Mouse (Mus musculus): ENCODE results near the gene Ccz1. TPM values are rescaled to one million over a fixed set of nuclear protein-coding genes. Genes with fewer than 3 reads are reported as not detected.

Ccz1 gene
- polyA plus RNA-seq, 1 experiment from 2014 or later = 97.2 TPM

- no peak overlapping the region for H3K4me3 ChIP-seq (replicated peaks; ENCODE audit: low read length)
- H3K27me3 ChIP-seq (replicated peaks; ENCODE audit: control insufficient read depth, insufficient read depth, low read length) = no peaks in the 10 kb centered on the region
- peaks cover 3% of the 10 kb centered on the region for H3K4me1 ChIP-seq (replicated peaks; ENCODE audit: control insufficient read depth, insufficient read depth, low read length)
- peaks cover 25% of the 10 kb centered on the region for H3K36me3 ChIP-seq (ENCODE audit: control insufficient read depth, insufficient read depth)
- no peak overlapping the region for H3K4me2 ChIP-seq (ENCODE audit: low read length)
- H3K27ac ChIP-seq (ENCODE audit: low read length) = no peak overlapping the region
- WGBS = 85% methylated on average over 7 of the region's 7 CpGs
- H3K9ac ChIP-seq (replicated peaks; ENCODE audit: low read depth, low read length) = no peak overlapping the region
- no peaks in the 10 kb centered on the region for H3K9me3 ChIP-seq (ENCODE audit: control insufficient read depth, low read length)
- no peak for ATAC-seq
Observed at GRCm38 (mm10) chr5:143985381-143985780, 29.3 kb downstream of the Ccz1 start.

DNA sequence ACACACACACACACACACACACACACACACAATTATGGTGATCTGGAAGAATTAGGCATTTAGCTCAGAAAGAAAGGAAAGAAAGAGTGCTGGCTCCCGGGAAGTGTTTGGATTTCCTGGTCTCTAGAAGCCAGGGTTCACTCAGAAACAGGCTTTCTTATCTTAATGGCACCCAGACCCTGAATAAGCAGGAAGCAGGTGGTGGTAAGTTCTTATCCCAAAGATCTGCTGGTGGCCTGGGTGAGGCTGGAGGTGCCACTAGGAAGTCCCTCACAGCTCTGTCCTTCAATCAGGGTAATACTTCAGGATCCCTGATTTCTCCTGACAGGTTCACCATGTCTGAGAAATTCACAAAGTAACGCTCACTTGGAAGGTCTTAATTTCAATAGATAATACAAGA lies 32.3 kb downstream of the Ccz1 start:
- H3K4me3 ChIP-seq (replicated peaks; ENCODE audit: low read length) = no peak overlapping the region
- peaks cover 8% of the 10 kb centered on the region; the same call in 1 of the 2 replicates for H3K36me3 ChIP-seq (ENCODE audit: control insufficient read depth, insufficient read depth)
- 85% methylated on average over 2 of the region's 2 CpGs for WGBS
- H3K27ac ChIP-seq (ENCODE audit: low read length) = no peak overlapping the region
- peaks cover 3% of the 10 kb centered on the region for H3K4me1 ChIP-seq (replicated peaks; ENCODE audit: control insufficient read depth, insufficient read depth, low read length)
- no peak for ATAC-seq
- H3K9ac ChIP-seq (replicated peaks; ENCODE audit: low read depth, low read length) = no peak overlapping the region
- H3K27me3 ChIP-seq (replicated peaks; ENCODE audit: control insufficient read depth, insufficient read depth, low read length) = no peaks in the 10 kb centered on the region
- no peak overlapping the region for H3K4me2 ChIP-seq (ENCODE audit: low read length)
- no peaks in the 10 kb centered on the region for H3K9me3 ChIP-seq (ENCODE audit: control insufficient read depth, low read length)

- no peak for ATAC-seq
Observed at GRCm38 (mm10) chr5:143980858-143981257, 33.8 kb downstream of the Ccz1 start.

GRCm38 (mm10) chr5:143976726-143977431 lies 37.8 kb downstream of the Ccz1 start:
- Histone ChIP-seq H3K4me2 (ENCODE audit: low read length) (no peak overlapping the region), H3K36me3 (ENCODE audit: control insufficient read depth, insufficient read depth) (no peaks in the 10 kb centered on the region), H3K4me1 (replicated peaks; ENCODE audit: control insufficient read depth, insufficient read depth, low read length) (peaks cover 3% of the 10 kb centered on the region), H3K9me3 (ENCODE audit: control insufficient read depth, low read length) (no peaks in the 10 kb centered on the region), H3K9ac (replicated peaks; ENCODE audit: low read depth, low read length) (no peak overlapping the region), H3K27me3 (replicated peaks; ENCODE audit: control insufficient read depth, insufficient read depth, low read length) (no peaks in the 10 kb centered on the region), H3K27ac (ENCODE audit: low read length) (no peak overlapping the region), H3K4me3 (replicated peaks; ENCODE audit: low read length) (no peak overlapping the region)
- no peak for ATAC-seq
- WGBS = 85% methylated on average over 16 of the region's 16 CpGs

More at GRCm38 (mm10) chr5:143980858-143981257, 33.8 kb downstream of the Ccz1 start:
- no peaks in the 10 kb centered on the region for H3K9me3 ChIP-seq (ENCODE audit: control insufficient read depth, low read length)
- H3K9ac ChIP-seq (replicated peaks; ENCODE audit: low read depth, low read length) = no peak overlapping the region
- WGBS = 20% methylated on average over 9 of the region's 9 CpGs
- H3K36me3 ChIP-seq (ENCODE audit: control insufficient read depth, insufficient read depth) = no peaks in the 10 kb centered on the region
- no peak overlapping the region for H3K4me3 ChIP-seq (replicated peaks; ENCODE audit: low read length)
- peaks cover 3% of the 10 kb centered on the region for H3K4me1 ChIP-seq (replicated peaks; ENCODE audit: control insufficient read depth, insufficient read depth, low read length)
- H3K27ac ChIP-seq (ENCODE audit: low read length) = no peak overlapping the region
- H3K27me3 ChIP-seq (replicated peaks; ENCODE audit: control insufficient read depth, insufficient read depth, low read length) = no peaks in the 10 kb centered on the region
- H3K4me2 ChIP-seq (ENCODE audit: low read length) = no peak overlapping the region

- Histone ChIP-seq H3K4me2 (ENCODE audit: low read length) (no peak overlapping the region), H3K27me3 (replicated peaks; ENCODE audit: control insufficient read depth, insufficient read depth, low read length) (no peaks in the 10 kb centered on the region), H3K9me3 (ENCODE audit: control insufficient read depth, low read length) (no peaks in the 10 kb centered on the region), H3K4me1 (replicated peaks; ENCODE audit: control insufficient read depth, insufficient read depth, low read length) (peaks cover 3% of the 10 kb centered on the region), H3K27ac (ENCODE audit: low read length) (no peak overlapping the region), H3K9ac (replicated peaks; ENCODE audit: low read depth, low read length) (no peak overlapping the region), H3K4me3 (replicated peaks; ENCODE audit: low read length) (no peak overlapping the region), H3K36me3 (ENCODE audit: control insufficient read depth, insufficient read depth) (no peaks in the 10 kb centered on the region)
- WGBS = 88% methylated on average over 11 of the region's 11 CpGs
- ATAC-seq = no peak
Observed at GRCm38 (mm10) chr5:143976232-143976631, 38.4 kb downstream of the Ccz1 start.

- Histone ChIP-seq H3K36me3 (ENCODE audit: control insufficient read depth, insufficient read depth) (no peaks in the 10 kb centered on the region), H3K4me2 (ENCODE audit: low read length) (no peak overlapping the region), H3K27me3 (replicated peaks; ENCODE audit: control insufficient read depth, insufficient read depth, low read length) (no peaks in the 10 kb centered on the region), H3K4me1 (replicated peaks; ENCODE audit: control insufficient read depth, insufficient read depth, low read length) (no peaks in the 10 kb centered on the region; the same call in 1 of the 2 replicates), H3K9ac (replicated peaks; ENCODE audit: low read depth, low read length) (no peak overlapping the region), H3K4me3 (replicated peaks; ENCODE audit: low read length) (no peak overlapping the region), H3K27ac (ENCODE audit: low read length) (no peak overlapping the region), H3K9me3 (ENCODE audit: control insufficient read depth, low read length) (no peaks in the 10 kb centered on the region)
- no peak for ATAC-seq
- WGBS = 74% methylated on average over 2 of the region's 2 CpGs
Observed at GRCm38 (mm10) chr5:143975631-143975933, 39.1 kb downstream of the Ccz1 start.

GRCm38 (mm10) chr5:143974931-143975630 lies 39.6 kb downstream of the Ccz1 start:
- Histone ChIP-seq H3K27ac (ENCODE audit: low read length) (no peak overlapping the region), H3K36me3 (ENCODE audit: control insufficient read depth, insufficient read depth) (no peaks in the 10 kb centered on the region), H3K27me3 (replicated peaks; ENCODE audit: control insufficient read depth, insufficient read depth, low read length) (no peaks in the 10 kb centered on the region), H3K9ac (replicated peaks; ENCODE audit: low read depth, low read length) (no peak overlapping the region), H3K4me2 (ENCODE audit: low read length) (no peak overlapping the region), H3K9me3 (ENCODE audit: control insufficient read depth, low read length) (no peaks in the 10 kb centered on the region), H3K4me3 (replicated peaks; ENCODE audit: low read length) (no peak overlapping the region), H3K4me1 (replicated peaks; ENCODE audit: control insufficient read depth, insufficient read depth, low read length) (no peaks in the 10 kb centered on the region)
- 49% methylated on average over 4 of the region's 4 CpGs for WGBS
- peak; percentile 58; the same call in 1 of the 2 replicates for ATAC-seq

DNA sequence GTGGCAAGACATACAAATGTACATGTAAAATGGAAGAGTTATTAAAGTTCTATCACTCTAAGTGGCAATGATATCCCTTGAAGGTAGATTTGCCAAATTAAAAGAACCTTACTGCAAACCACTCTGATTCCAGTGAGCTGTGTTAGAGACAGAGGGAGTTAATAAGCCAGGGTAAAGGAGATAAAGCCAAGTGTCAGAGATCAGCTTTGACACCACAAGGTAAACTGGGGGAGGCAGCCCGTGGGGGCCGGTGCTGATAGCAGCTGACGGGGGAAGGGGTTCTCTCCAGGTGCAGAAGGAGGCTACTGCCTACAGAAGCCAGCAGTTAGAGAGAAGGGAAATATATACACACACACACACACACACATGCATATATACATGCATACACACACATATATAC lies 42.0 kb downstream of the Ccz1 start:
- no peak overlapping the region for H3K4me3 ChIP-seq (replicated peaks; ENCODE audit: low read length)
- no peak overlapping the region for H3K4me2 ChIP-seq (ENCODE audit: low read length)
- no peak overlapping the region for H3K9ac ChIP-seq (replicated peaks; ENCODE audit: low read depth, low read length)
- H3K36me3 ChIP-seq (ENCODE audit: control insufficient read depth, insufficient read depth) = no peaks in the 10 kb centered on the region
- no peaks in the 10 kb centered on the region for H3K4me1 ChIP-seq (replicated peaks; ENCODE audit: control insufficient read depth, insufficient read depth, low read length)
- ATAC-seq = no peak
- WGBS = 86% methylated on average over 3 of the region's 3 CpGs
- H3K27ac ChIP-seq (ENCODE audit: low read length) = no peak overlapping the region
- H3K27me3 ChIP-seq (replicated peaks; ENCODE audit: control insufficient read depth, insufficient read depth, low read length) = no peaks in the 10 kb centered on the region
- H3K9me3 ChIP-seq (ENCODE audit: control insufficient read depth, low read length) = no peaks in the 10 kb centered on the region

GRCm38 (mm10) chr5:143966671-143967070 lies 48.0 kb downstream of the Ccz1 start:
- H3K36me3 ChIP-seq (ENCODE audit: control insufficient read depth, insufficient read depth) = no peaks in the 10 kb centered on the region
- H3K9ac ChIP-seq (replicated peaks; ENCODE audit: low read depth, low read length) = no peak overlapping the region
- no peaks in the 10 kb centered on the region for H3K4me1 ChIP-seq (replicated peaks; ENCODE audit: control insufficient read depth, insufficient read depth, low read length)
- no peaks in the 10 kb centered on the region for H3K9me3 ChIP-seq (ENCODE audit: control insufficient read depth, low read length)
- WGBS = 90% methylated on average over 12 of the region's 12 CpGs
- H3K4me2 ChIP-seq (ENCODE audit: low read length) = no peak overlapping the region
- H3K27ac ChIP-seq (ENCODE audit: low read length) = no peak overlapping the region
- no peak for ATAC-seq
- H3K27me3 ChIP-seq (replicated peaks; ENCODE audit: control insufficient read depth, insufficient read depth, low read length) = no peaks in the 10 kb centered on the region
- H3K4me3 ChIP-seq (replicated peaks; ENCODE audit: low read length) = no peak overlapping the region
